Mouse (Mus musculus): ENCODE measurements around the gene Cog7. TPM values are rescaled to one million over a fixed set of nuclear protein-coding genes. Genes with fewer than 3 reads are reported as not detected.

The Cog7 gene
- polyA plus RNA-seq, 1 experiment = 15.2 TPM

DNA sequence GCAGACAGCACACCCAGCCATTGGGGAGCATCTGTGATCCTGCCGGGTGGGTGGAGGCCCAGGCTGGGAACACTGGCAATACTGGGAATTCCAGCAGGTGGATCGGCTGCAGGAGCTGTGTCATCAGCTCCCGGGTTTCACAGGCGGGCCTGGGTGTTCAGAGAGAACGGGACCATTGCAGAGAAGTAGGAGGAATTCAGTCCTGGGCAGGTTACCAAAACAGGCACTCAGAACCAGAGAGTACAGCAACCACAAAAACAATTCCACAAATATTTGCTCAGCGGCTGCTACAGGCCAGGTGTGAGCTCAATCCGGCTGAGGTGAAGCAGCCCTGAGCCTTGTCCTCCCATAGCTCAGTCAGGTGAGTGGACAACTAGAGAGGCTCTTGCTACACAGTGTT lies 144.7 kb downstream of the Cog7 start:
- TF ChIP-seq MYOG (IDR thresholded peaks at IDR 0.05; ENCODE audit: control insufficient read depth in 1 of 3, insufficient read depth in 1 of 3, insufficient read length in 2 of 3, low read depth in 2 of 3) (no peak), REST (IDR thresholded peaks at IDR 0.05; ENCODE audit: insufficient read depth, insufficient read length) (no peak), TCF3 (IDR thresholded peaks at IDR 0.05; ENCODE audit: insufficient read length, low read depth) (no peak), USF1 (IDR thresholded peaks at IDR 0.05; ENCODE audit: low read depth) (no peak), TCF12 (IDR thresholded peaks at IDR 0.05; ENCODE audit: insufficient read depth, poor library complexity, severe bottlenecking) (no peak), MAX (IDR thresholded peaks at IDR 0.05; ENCODE audit: low read depth) (no peak), E2F4 (IDR thresholded peaks at IDR 0.05; ENCODE audit: insufficient read depth) (no peak), POLR2AphosphoS2 (IDR thresholded peaks at IDR 0.05; ENCODE audit: insufficient read length, low read depth) (no peak), POLR2A (IDR thresholded peaks at IDR 0.05; ENCODE audit: insufficient read length, low read depth) (no peak), CEBPB (IDR thresholded peaks at IDR 0.05; ENCODE audit: insufficient read depth, poor library complexity, severe bottlenecking) (no peak), SRF (IDR thresholded peaks at IDR 0.05; ENCODE audit: control insufficient read depth, insufficient read length, low read depth) (no peak), MYOD1 (IDR thresholded peaks at IDR 0.05; ENCODE audit: control insufficient read depth in 1 of 3, insufficient read length in 2 of 3, low read depth in 2 of 3) (no peak)
- no peaks in the 10 kb centered on the region for H3K79me2 ChIP-seq (ENCODE audit: control insufficient read depth, insufficient read depth)

GRCm38 (mm10) chr7:121835392-121835791 lies 146.1 kb downstream of the Cog7 start:
- TF ChIP-seq USF1 (IDR thresholded peaks at IDR 0.05; ENCODE audit: low read depth) (no peak), POLR2A (IDR thresholded peaks at IDR 0.05; ENCODE audit: insufficient read length, low read depth) (no peak), MYOG (IDR thresholded peaks at IDR 0.05; ENCODE audit: control insufficient read depth in 1 of 3, insufficient read depth in 1 of 3, insufficient read length in 2 of 3, low read depth in 2 of 3) (no peak), TCF12 (IDR thresholded peaks at IDR 0.05; ENCODE audit: insufficient read depth, poor library complexity, severe bottlenecking) (no peak), MYOD1 (IDR thresholded peaks at IDR 0.05; ENCODE audit: control insufficient read depth in 1 of 3, insufficient read length in 2 of 3, low read depth in 2 of 3) (no peak), CEBPB (IDR thresholded peaks at IDR 0.05; ENCODE audit: insufficient read depth, poor library complexity, severe bottlenecking) (no peak), E2F4 (IDR thresholded peaks at IDR 0.05; ENCODE audit: insufficient read depth) (no peak), TCF3 (IDR thresholded peaks at IDR 0.05; ENCODE audit: insufficient read length, low read depth) (no peak), SRF (IDR thresholded peaks at IDR 0.05; ENCODE audit: control insufficient read depth, insufficient read length, low read depth) (no peak), MAX (IDR thresholded peaks at IDR 0.05; ENCODE audit: low read depth) (no peak), REST (IDR thresholded peaks at IDR 0.05; ENCODE audit: insufficient read depth, insufficient read length) (no peak), POLR2AphosphoS2 (IDR thresholded peaks at IDR 0.05; ENCODE audit: insufficient read length, low read depth) (no peak)

More for the DNA sequence above, 144.7 kb downstream of the Cog7 start:
- no peak overlapping the region for H3ac ChIP-seq (ENCODE audit: control insufficient read depth, insufficient read length)
- H3K4me3 ChIP-seq = no peak overlapping the region
- H3K4me2 ChIP-seq (ENCODE audit: low read depth) = no peak overlapping the region
- peaks cover 4% of the 10 kb centered on the region for H3K27me3 ChIP-seq (ENCODE audit: control insufficient read depth, insufficient read depth, insufficient read length)
- H3K36me3 ChIP-seq (ENCODE audit: control insufficient read depth, insufficient read depth) = no peaks in the 10 kb centered on the region

More at GRCm38 (mm10) chr7:121835392-121835791, 146.1 kb downstream of the Cog7 start:
- Histone ChIP-seq H3K79me2 (ENCODE audit: control insufficient read depth, insufficient read depth) (no peaks in the 10 kb centered on the region), H3K4me3 (no peak overlapping the region), H3ac (ENCODE audit: control insufficient read depth, insufficient read length) (no peak overlapping the region), H3K27me3 (ENCODE audit: control insufficient read depth, insufficient read depth, insufficient read length) (peaks cover 10% of the 10 kb centered on the region), H3K4me2 (ENCODE audit: low read depth) (no peak overlapping the region), H3K36me3 (ENCODE audit: control insufficient read depth, insufficient read depth) (no peaks in the 10 kb centered on the region)

Other genes with a start within 250 kb of the Cog7 start
- gene Scnn1g, start 247.2 kb downstream of the Cog7 start, polyA plus RNA-seq (2012; fragmentation: generic; extraction: Trizol) = not detected
- not detected for gene Scnn1b, start 116.7 kb downstream of the Cog7 start, polyA plus RNA-seq (2012; fragmentation: generic; extraction: Trizol)
- gene Gga2, start 39.5 kb upstream of the Cog7 start, polyA plus RNA-seq (2012; fragmentation: generic; extraction: Trizol) = 63.9 TPM
- 19.9 TPM for gene Ubfd1, start 85.5 kb upstream of the Cog7 start, polyA plus RNA-seq (2012; fragmentation: generic; extraction: Trizol)
- gene Ears2, start 85.6 kb upstream of the Cog7 start, polyA plus RNA-seq (2012; fragmentation: generic; extraction: Trizol) = 10.8 TPM
- gene Ndufab1, start 120.2 kb upstream of the Cog7 start, polyA plus RNA-seq (2012; fragmentation: generic; extraction: Trizol) = 729 TPM
- gene Palb2, start 151.3 kb upstream of the Cog7 start, polyA plus RNA-seq (2012; fragmentation: generic; extraction: Trizol) = 0.48 TPM
- 53.3 TPM for gene Dctn5, start 151.3 kb upstream of the Cog7 start, polyA plus RNA-seq (2012; fragmentation: generic; extraction: Trizol)
- gene Plk1, start 177.7 kb upstream of the Cog7 start, polyA plus RNA-seq (2012; fragmentation: generic; extraction: Trizol) = 57.8 TPM
- not detected for gene Ern2, start 204.5 kb upstream of the Cog7 start, polyA plus RNA-seq (2012; fragmentation: generic; extraction: Trizol)
- gene Chp2, start 237.8 kb upstream of the Cog7 start, polyA plus RNA-seq (2012; fragmentation: generic; extraction: Trizol) = not detected

Measured in myocyte (in vitro differentiated cells).